Mouse (Mus musculus): ENCODE measurements around the gene S100a7a. TPM values are rescaled to one million over a fixed set of nuclear protein-coding genes. Genes with fewer than 3 reads are reported as not detected.

Gene S100a7a
- polyA plus RNA-seq, 1 experiment: 0.37 TPM

DNA sequence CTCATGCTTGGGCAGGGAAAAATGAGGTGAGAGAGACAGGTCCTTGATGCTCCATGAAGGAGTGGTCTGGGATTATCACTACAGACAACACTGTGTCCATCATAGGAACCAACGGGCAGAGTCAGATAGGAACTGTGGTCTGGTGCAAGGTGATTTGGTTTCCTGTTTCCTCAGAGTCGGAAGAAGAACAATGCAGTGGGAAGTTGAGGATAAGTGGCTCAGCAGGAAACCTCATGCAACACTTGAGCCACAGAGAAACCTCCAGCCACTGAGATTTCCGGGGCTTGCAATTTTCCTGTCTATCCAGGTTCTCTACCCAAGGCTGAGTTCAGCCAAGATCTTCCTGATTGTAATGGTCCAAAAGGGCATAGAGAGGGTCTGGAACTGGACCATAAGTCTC is 24.8 kb downstream of the S100a7a start:
- peaks cover 26% of the 10 kb centered on the region for H3K27me3 ChIP-seq (ENCODE audit: control insufficient read depth, insufficient read depth, insufficient read length)
- no peak for TF ChIP-seq POLR2AphosphoS2 (IDR thresholded peaks at IDR 0.05; ENCODE audit: insufficient read length, low read depth)
- TF ChIP-seq E2F4 (IDR thresholded peaks at IDR 0.05; ENCODE audit: insufficient read depth): no peak
- no peak for TF ChIP-seq MYOD1 (IDR thresholded peaks at IDR 0.05; ENCODE audit: control insufficient read depth in 1 of 3, insufficient read length in 2 of 3, low read depth in 2 of 3)
- no peak for TF ChIP-seq TCF12 (IDR thresholded peaks at IDR 0.05; ENCODE audit: insufficient read depth, poor library complexity, severe bottlenecking)
- TF ChIP-seq SRF (IDR thresholded peaks at IDR 0.05; ENCODE audit: control insufficient read depth, insufficient read length, low read depth): no peak
- TF ChIP-seq POLR2A (IDR thresholded peaks at IDR 0.05; ENCODE audit: insufficient read length, low read depth): no peak
- TF ChIP-seq USF1 (IDR thresholded peaks at IDR 0.05; ENCODE audit: low read depth): no peak
- TF ChIP-seq TCF3 (IDR thresholded peaks at IDR 0.05; ENCODE audit: insufficient read length, low read depth): no peak
- H3K4me2 ChIP-seq (ENCODE audit: low read depth): no peak overlapping the region
- H3K79me2 ChIP-seq (ENCODE audit: control insufficient read depth, insufficient read depth): no peaks in the 10 kb centered on the region
- H3K36me3 ChIP-seq (ENCODE audit: control insufficient read depth, insufficient read depth): no peaks in the 10 kb centered on the region
- no peak overlapping the region for H3ac ChIP-seq (ENCODE audit: control insufficient read depth, insufficient read length)
- H3K4me3 ChIP-seq: no peak overlapping the region

DNA sequence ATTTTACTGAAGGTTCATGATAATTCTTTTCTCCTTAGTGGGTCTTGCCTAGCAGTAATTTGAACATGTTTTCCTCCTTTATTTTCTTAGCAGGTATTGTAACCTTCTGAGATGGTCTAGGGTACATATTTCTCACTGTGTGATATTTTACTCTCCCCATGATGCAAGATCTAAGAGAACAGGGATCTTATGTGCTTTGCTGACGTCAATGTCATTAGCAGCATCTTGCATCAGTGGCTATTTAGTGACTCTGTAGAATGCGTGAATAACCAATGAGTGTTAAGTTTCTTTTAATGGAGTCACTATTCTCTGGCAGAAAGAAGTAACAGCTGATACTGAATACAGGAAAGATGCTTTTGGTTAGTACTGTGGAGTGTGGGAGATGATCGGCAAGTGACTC is 30.1 kb downstream of the S100a7a start:
- Histone ChIP-seq H3K36me3 (ENCODE audit: control insufficient read depth, insufficient read depth) (no peaks in the 10 kb centered on the region), H3K4me2 (ENCODE audit: low read depth) (no peak overlapping the region), H3K27me3 (ENCODE audit: control insufficient read depth, insufficient read depth, insufficient read length) (peaks cover 9% of the 10 kb centered on the region), H3K79me2 (ENCODE audit: control insufficient read depth, insufficient read depth) (no peaks in the 10 kb centered on the region), H3ac (ENCODE audit: control insufficient read depth, insufficient read length) (no peak overlapping the region), H3K4me3 (no peak overlapping the region)
- TF ChIP-seq CEBPB (IDR thresholded peaks at IDR 0.05; ENCODE audit: insufficient read depth, poor library complexity, severe bottlenecking) (peak; percentile 73; the same call in 1 of the 2 replicates), POLR2AphosphoS2 (IDR thresholded peaks at IDR 0.05; ENCODE audit: insufficient read length, low read depth) (no peak)

DNA sequence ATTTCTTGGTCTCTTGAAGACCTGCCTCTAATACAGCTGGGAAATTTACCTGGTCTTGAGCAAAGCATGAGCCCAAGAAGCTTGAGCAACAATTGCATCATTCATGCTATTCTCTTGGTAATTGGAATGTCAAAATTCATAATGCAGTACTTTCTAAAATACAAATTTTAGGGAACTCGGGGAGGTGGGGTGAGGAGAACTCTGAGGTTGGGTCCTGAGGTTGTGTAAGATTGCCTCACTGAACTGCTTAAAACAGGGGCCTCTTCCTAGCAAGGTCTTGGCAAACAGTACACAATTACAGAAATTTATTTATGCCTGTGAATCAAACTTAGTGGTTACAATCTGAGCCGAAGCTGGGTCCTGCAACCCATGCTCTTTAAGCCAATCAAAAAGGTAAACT is 33.0 kb downstream of the S100a7a start:
- no peak overlapping the region for H3K4me2 ChIP-seq (ENCODE audit: low read depth)
- no peak overlapping the region for H3ac ChIP-seq (ENCODE audit: control insufficient read depth, insufficient read length)
- H3K27me3 ChIP-seq (ENCODE audit: control insufficient read depth, insufficient read depth, insufficient read length): peaks cover 24% of the 10 kb centered on the region
- no peaks in the 10 kb centered on the region for H3K79me2 ChIP-seq (ENCODE audit: control insufficient read depth, insufficient read depth)
- H3K4me3 ChIP-seq: no peak overlapping the region
- TF ChIP-seq MAX (IDR thresholded peaks at IDR 0.05; ENCODE audit: low read depth) (no peak), MYOD1 (IDR thresholded peaks at IDR 0.05; ENCODE audit: control insufficient read depth in 1 of 3, insufficient read length in 2 of 3, low read depth in 2 of 3) (no peak), TCF12 (IDR thresholded peaks at IDR 0.05; ENCODE audit: insufficient read depth, poor library complexity, severe bottlenecking) (no peak), REST (IDR thresholded peaks at IDR 0.05; ENCODE audit: insufficient read depth, insufficient read length) (no peak), POLR2A (IDR thresholded peaks at IDR 0.05; ENCODE audit: insufficient read length, low read depth) (no peak), CEBPB (IDR thresholded peaks at IDR 0.05; ENCODE audit: insufficient read depth, poor library complexity, severe bottlenecking) (no peak), SRF (IDR thresholded peaks at IDR 0.05; ENCODE audit: control insufficient read depth, insufficient read length, low read depth) (no peak), MYOG (IDR thresholded peaks at IDR 0.05; ENCODE audit: control insufficient read depth in 1 of 3, insufficient read depth in 1 of 3, insufficient read length in 2 of 3, low read depth in 2 of 3) (no peak)
- no peaks in the 10 kb centered on the region for H3K36me3 ChIP-seq (ENCODE audit: control insufficient read depth, insufficient read depth)

DNA sequence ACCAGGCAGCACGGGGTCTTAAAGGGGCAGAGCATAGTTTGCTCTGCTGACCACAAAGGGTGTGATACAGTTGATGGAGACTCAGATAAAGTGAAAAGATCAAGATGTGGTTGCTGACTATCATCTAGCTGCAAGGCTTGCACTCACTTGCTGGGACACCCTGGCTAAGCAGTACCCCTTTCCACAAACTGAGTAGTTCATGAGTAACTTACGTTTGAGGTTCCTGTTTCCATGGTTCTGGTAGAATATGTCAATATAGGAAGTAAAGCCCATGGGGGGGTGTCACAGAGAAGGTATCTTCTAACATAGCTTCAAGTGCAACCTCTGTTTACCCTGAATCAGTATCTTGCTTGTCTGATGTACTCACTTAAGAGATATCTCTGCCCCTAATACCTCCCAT is 39.7 kb downstream of the S100a7a start:
- H3K4me2 ChIP-seq (ENCODE audit: low read depth): no peak overlapping the region
- no peaks in the 10 kb centered on the region for H3K36me3 ChIP-seq (ENCODE audit: control insufficient read depth, insufficient read depth)
- no peaks in the 10 kb centered on the region for H3K79me2 ChIP-seq (ENCODE audit: control insufficient read depth, insufficient read depth)
- TF ChIP-seq USF1 (IDR thresholded peaks at IDR 0.05; ENCODE audit: low read depth): no peak
- no peak for TF ChIP-seq TCF12 (IDR thresholded peaks at IDR 0.05; ENCODE audit: insufficient read depth, poor library complexity, severe bottlenecking)
- no peak for TF ChIP-seq POLR2A (IDR thresholded peaks at IDR 0.05; ENCODE audit: insufficient read length, low read depth)
- no peak for TF ChIP-seq CEBPB (IDR thresholded peaks at IDR 0.05; ENCODE audit: insufficient read depth, poor library complexity, severe bottlenecking)
- TF ChIP-seq TCF3 (IDR thresholded peaks at IDR 0.05; ENCODE audit: insufficient read length, low read depth): no peak
- TF ChIP-seq SRF (IDR thresholded peaks at IDR 0.05; ENCODE audit: control insufficient read depth, insufficient read length, low read depth): no peak
- no peak for TF ChIP-seq POLR2AphosphoS2 (IDR thresholded peaks at IDR 0.05; ENCODE audit: insufficient read length, low read depth)
- TF ChIP-seq MYOD1 (IDR thresholded peaks at IDR 0.05; ENCODE audit: control insufficient read depth in 1 of 3, insufficient read length in 2 of 3, low read depth in 2 of 3): no peak
- TF ChIP-seq MAX (IDR thresholded peaks at IDR 0.05; ENCODE audit: low read depth): no peak
- no peak overlapping the region for H3K4me3 ChIP-seq
- peaks cover 28% of the 10 kb centered on the region for H3K27me3 ChIP-seq (ENCODE audit: control insufficient read depth, insufficient read depth, insufficient read length)
- no peak overlapping the region for H3ac ChIP-seq (ENCODE audit: control insufficient read depth, insufficient read length)

DNA sequence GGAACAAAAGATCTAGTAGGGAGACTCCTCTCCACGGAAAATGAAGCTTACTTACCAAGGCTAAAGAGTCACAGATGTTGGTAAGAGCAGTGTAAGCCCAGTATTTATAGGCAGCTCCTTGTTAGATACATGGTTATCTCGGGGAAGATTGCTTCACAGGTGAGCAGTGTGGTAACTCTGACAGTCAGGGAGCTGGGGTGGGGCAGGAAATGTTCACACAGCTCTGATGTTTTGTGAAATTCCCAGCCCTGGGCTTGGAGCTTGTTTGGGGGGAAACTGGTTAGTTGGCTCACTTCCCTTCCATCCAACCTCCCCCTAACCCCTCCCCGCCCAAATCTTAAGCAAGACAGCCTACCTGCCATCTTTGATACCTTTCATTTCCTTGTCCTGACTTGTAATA is 41.8 kb downstream of the S100a7a start, which contains the start of gene S100a9:
Gene S100a9, minus strand, starts transcription at position 109 of the 400 bp plus-strand sequence.
- Histone ChIP-seq H3K4me2 (ENCODE audit: low read depth) (no peak within 1 kb of the TSS), H3K4me3 (no peak within 1 kb of the TSS), H3K36me3 (ENCODE audit: control insufficient read depth, insufficient read depth) (no peaks in the 10 kb centered on the region), H3ac (ENCODE audit: control insufficient read depth, insufficient read length) (no peak within 1 kb of the TSS), H3K27me3 (ENCODE audit: control insufficient read depth, insufficient read depth, insufficient read length) (peaks cover 18% of the 10 kb centered on the region), H3K79me2 (ENCODE audit: control insufficient read depth, insufficient read depth) (no peaks in the 10 kb centered on the region)
- TF ChIP-seq REST (IDR thresholded peaks at IDR 0.05; ENCODE audit: insufficient read depth, insufficient read length) (no peak), MAX (IDR thresholded peaks at IDR 0.05; ENCODE audit: low read depth) (no peak), POLR2AphosphoS2 (IDR thresholded peaks at IDR 0.05; ENCODE audit: insufficient read length, low read depth) (no peak), USF1 (IDR thresholded peaks at IDR 0.05; ENCODE audit: low read depth) (no peak), MYOG (IDR thresholded peaks at IDR 0.05; ENCODE audit: control insufficient read depth in 1 of 3, insufficient read depth in 1 of 3, insufficient read length in 2 of 3, low read depth in 2 of 3) (no peak), POLR2A (IDR thresholded peaks at IDR 0.05; ENCODE audit: insufficient read length, low read depth) (no peak), CEBPB (IDR thresholded peaks at IDR 0.05; ENCODE audit: insufficient read depth, poor library complexity, severe bottlenecking) (no peak), MYOD1 (IDR thresholded peaks at IDR 0.05; ENCODE audit: control insufficient read depth in 1 of 3, insufficient read length in 2 of 3, low read depth in 2 of 3) (no peak), TCF12 (IDR thresholded peaks at IDR 0.05; ENCODE audit: insufficient read depth, poor library complexity, severe bottlenecking) (no peak), E2F4 (IDR thresholded peaks at IDR 0.05; ENCODE audit: insufficient read depth) (no peak), SRF (IDR thresholded peaks at IDR 0.05; ENCODE audit: control insufficient read depth, insufficient read length, low read depth) (no peak), TCF3 (IDR thresholded peaks at IDR 0.05; ENCODE audit: insufficient read length, low read depth) (no peak)
